Mouse (Mus musculus): ENCODE measurements around the gene Kcnk7.

DNA sequence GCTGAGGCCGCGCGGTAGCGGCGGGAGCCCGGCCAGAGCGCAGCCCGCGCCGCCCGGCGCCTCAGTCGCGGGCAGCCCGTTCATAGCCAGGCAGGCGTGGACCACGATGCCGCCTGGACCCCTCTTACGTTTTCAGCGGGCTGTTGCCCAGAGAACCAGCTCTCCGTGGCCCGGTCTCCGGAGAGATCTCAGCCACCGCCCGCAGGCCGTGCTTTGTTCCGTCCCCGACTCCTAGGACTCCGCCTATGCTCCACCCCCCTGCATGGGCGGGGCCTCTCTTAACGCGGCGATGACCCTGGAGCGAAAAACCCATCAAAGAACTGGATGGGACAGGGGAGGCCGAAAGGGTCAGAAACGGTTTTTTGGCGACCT lies 25.3 kb downstream of the Kcnk7 start, which contains the start of gene Fam89b:
- no peak for TF ChIP-seq GATA1 (IDR thresholded peaks at IDR 0.05; ENCODE audit: borderline replicate concordance, low read length)
- TF ChIP-seq FLI1 (IDR thresholded peaks at IDR 0.05; ENCODE audit: low read length), result no peak
